Mouse (Mus musculus): ENCODE results near the gene Zfp287. TPM values are rescaled to one million over a fixed set of nuclear protein-coding genes. Genes with fewer than 3 reads are reported as not detected.

Zfp287 gene
- polyA plus RNA-seq, 1 experiment from 2014 or later: 6.3 TPM

- no peak overlapping the region for H3K4me3 ChIP-seq (replicated peaks; ENCODE audit: low read length)
- no peaks in the 10 kb centered on the region for H3K27me3 ChIP-seq (ENCODE audit: control insufficient read depth, insufficient read depth, low read length)
- H3K4me2 ChIP-seq (ENCODE audit: low read depth, low read length): no peak overlapping the region
- peaks cover 6% of the 10 kb centered on the region; the same call in 1 of the 2 replicates for H3K4me1 ChIP-seq (ENCODE audit: control insufficient read depth, insufficient read depth, low read length)
- H3K9me3 ChIP-seq (replicated peaks; ENCODE audit: control insufficient read depth, low read length): no peaks in the 10 kb centered on the region
- 75% methylated on average over 3 of the region's 3 CpGs for WGBS
- no peak overlapping the region for H3K27ac ChIP-seq (ENCODE audit: low read length)
- H3K9ac ChIP-seq (ENCODE audit: low read length): no peak overlapping the region
- ATAC-seq (ENCODE audit: insufficient read depth, low FRiP score): no peak
- no peaks in the 10 kb centered on the region for H3K36me3 ChIP-seq (ENCODE audit: control insufficient read depth, insufficient read depth, low read length)
Measured at GRCm38 (mm10) chr11:62652080-62652479, 79.6 kb downstream of the Zfp287 start.

GRCm38 (mm10) chr11:62651563-62651962 lies 80.1 kb downstream of the Zfp287 start:
- Histone ChIP-seq H3K27me3 (ENCODE audit: control insufficient read depth, insufficient read depth, low read length) (no peaks in the 10 kb centered on the region), H3K9ac (ENCODE audit: low read length) (no peak overlapping the region), H3K9me3 (replicated peaks; ENCODE audit: control insufficient read depth, low read length) (no peaks in the 10 kb centered on the region), H3K36me3 (ENCODE audit: control insufficient read depth, insufficient read depth, low read length) (no peaks in the 10 kb centered on the region), H3K4me1 (ENCODE audit: control insufficient read depth, insufficient read depth, low read length) (peaks cover 11% of the 10 kb centered on the region), H3K4me3 (replicated peaks; ENCODE audit: low read length) (no peak overlapping the region), H3K4me2 (ENCODE audit: low read depth, low read length) (no peak overlapping the region), H3K27ac (ENCODE audit: low read length) (no peak overlapping the region)
- WGBS: 94% methylated on average over 3 of the region's 3 CpGs
- no peak for ATAC-seq (ENCODE audit: insufficient read depth, low FRiP score)

Other genes with a start within 250 kb of the Zfp287 start
- 4.2 and 5.7 TPM in 2 replicates for gene Cenpv, start 192.6 kb downstream of the Zfp287 start, polyA plus RNA-seq (2015; fragmentation: Nextera tagmentation; extraction: Ambion mirVana)
- gene Ubb, start 180.7 kb downstream of the Zfp287 start, polyA plus RNA-seq (2015; fragmentation: Nextera tagmentation; extraction: Ambion mirVana): 2,665 and 2,674 TPM in 2 replicates
- gene Trpv2, start 157.4 kb downstream of the Zfp287 start, polyA plus RNA-seq (2015; fragmentation: Nextera tagmentation; extraction: Ambion mirVana): 20.9 and 22.2 TPM in 2 replicates
- 5.3 and 5.6 TPM in 2 replicates for gene Lrrc75a, start 83.4 kb downstream of the Zfp287 start, polyA plus RNA-seq (2015; fragmentation: Nextera tagmentation; extraction: Ambion mirVana)
- gene Mmgt2, start 83.2 kb downstream of the Zfp287 start, polyA plus RNA-seq (2015; fragmentation: Nextera tagmentation; extraction: Ambion mirVana): 39.6 and 42.1 TPM in 2 replicates
- not detected in 2 replicates for gene Gm10428, start 21.2 kb upstream of the Zfp287 start, polyA plus RNA-seq (2015; fragmentation: Nextera tagmentation; extraction: Ambion mirVana)
- gene Zfp286, start 57.6 kb upstream of the Zfp287 start, polyA plus RNA-seq (2015; fragmentation: Nextera tagmentation; extraction: Ambion mirVana): 14.5 and 14.6 TPM in 2 replicates
- gene Trim16, start 88.3 kb upstream of the Zfp287 start, polyA plus RNA-seq (2015; fragmentation: Nextera tagmentation; extraction: Ambion mirVana): 21.7 and 24.2 TPM in 2 replicates
- gene Fbxw10, start 115.2 kb upstream of the Zfp287 start, polyA plus RNA-seq (2015; fragmentation: Nextera tagmentation; extraction: Ambion mirVana): 0.30 and 0.50 TPM in 2 replicates
- gene Tvp23b, start 147.6 kb upstream of the Zfp287 start, polyA plus RNA-seq (2015; fragmentation: Nextera tagmentation; extraction: Ambion mirVana): 85.4 and 93.8 TPM in 2 replicates
- 0.32 TPM in 1 of 2 replicates, not detected in the other for gene Cdrt4, start 219.3 kb upstream of the Zfp287 start, polyA plus RNA-seq (2015; fragmentation: Nextera tagmentation; extraction: Ambion mirVana)